In the genomic region with DNA sequence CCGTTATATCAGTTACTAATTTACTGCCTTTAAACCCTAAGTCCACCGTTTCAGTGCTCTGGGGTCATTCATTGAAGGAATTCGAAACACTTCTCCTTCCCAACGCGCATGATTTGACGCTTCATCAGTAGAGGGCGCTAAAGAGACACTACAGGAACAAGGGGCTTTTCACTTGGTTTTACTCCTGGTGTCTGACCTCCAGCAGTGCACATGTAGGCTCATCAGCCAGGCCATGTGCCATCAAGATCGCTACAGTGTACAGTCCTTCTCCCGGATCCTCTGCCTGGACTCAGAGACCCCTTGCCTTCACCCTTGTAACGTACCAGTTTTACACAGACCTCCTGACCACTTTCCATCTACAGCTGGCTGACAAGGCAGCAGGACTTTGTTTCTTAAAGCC, we compare ENCODE assay signal across 9 mouse cellular contexts.
DNase-seq lines count a peak whose midpoint lies in the region; ATAC-seq lines count a peak whose summit lies in the region.
"Had no signal": no experiment of that assay in that cellular context is flagged by ENCODE, and none has a peak within 500 bp of the region (broad histone marks: within the 10 kb centered on the region; RNA-seq: fewer than 3 reads in every experiment).

No protein-coding gene starts in this region.

- peak; percentile 52; the same call in 1 of the 2 replicates for ATAC-seq in hindbrain, embryonic 14.5 days (ENCODE audit: low FRiP score)

- no peak overlapping the region for H3K9ac ChIP-seq in hindbrain, embryonic 14.5 days

- H3K27ac ChIP-seq in hindbrain, embryonic 14.5 days, result no peak overlapping the region
- H3K27ac ChIP-seq: macrophage had no signal

- WGBS in hindbrain, embryonic 14.5 days, result 10% methylated on average over 10 of the region's 10 CpGs

- no peaks in the 10 kb centered on the region for H3K9me3 ChIP-seq in hindbrain, embryonic 14.5 days (ENCODE audit: control insufficient read depth, low read length)

- no peak overlapping the region for H3K4me2 ChIP-seq in hindbrain, embryonic 14.5 days (replicated peaks)

- no peaks in the 10 kb centered on the region for H3K4me1 ChIP-seq in hindbrain, embryonic 14.5 days (replicated peaks; ENCODE audit: control insufficient read depth, insufficient read depth, low read length)

- no peaks in the 10 kb centered on the region for H3K36me3 ChIP-seq in hindbrain, embryonic 14.5 days (replicated peaks; ENCODE audit: control insufficient read depth, insufficient read depth)

- H3K27me3 ChIP-seq in hindbrain, embryonic 14.5 days (ENCODE audit: control insufficient read depth, insufficient read depth, low read length), result no peaks in the 10 kb centered on the region

- H3K4me3 ChIP-seq in hindbrain, embryonic 14.5 days (replicated peaks; ENCODE audit: low read length), result no peak overlapping the region

- peak; percentile 76 for DNase-seq in Muller cell, postnatal 12 days (ENCODE audit: inconsistent ontology term)
- DNase-seq in cerebellum, adult 18-20 months, result peak; percentile 55 to 56
- peak; percentile 50 to 75 for DNase-seq in frontal cortex, postnatal 14 days (ENCODE audit: low spot score in 2 of 2)
- peak; percentile 87 for DNase-seq in hindbrain, embryonic 14.5 days (ENCODE audit: low spot score)
- peak; percentile 72 to 83 for DNase-seq in layer of hippocampus, postnatal 14 days (ENCODE audit: low spot score in 2 of 2)
- peak; percentile 79 for DNase-seq in lung, postnatal 14 days
- DNase-seq in retina, embryonic 14.5 days (ENCODE audit: low spot score), result peak; percentile 93
- DNase-seq in urinary bladder, postnatal 36 days (ENCODE audit: low spot score in 2 of 2), result peak; percentile 61 to 68
